Mouse (Mus musculus): ENCODE measurements at regions not wholly inside any gene's neighbourhood (a gene's known extent, or its start where the extent isn't known, plus 50 kb on each side); places are given as distances from the start of the nearest gene placed in this dataset.

GRCm38 (mm10) chr3:148336091-148336511, 654.3 kb downstream of the Adgrl2 start:
- no peak for DNase-seq (ENCODE audit: low spot score in 2 of 2)

GRCm38 (mm10) chr3:148335654-148336053, 654.7 kb downstream of the Adgrl2 start:
- DNase-seq (ENCODE audit: low spot score in 2 of 2): no peak

GRCm38 (mm10) chr3:148324911-148325621, 665.3 kb downstream of the Adgrl2 start:
- no peak for DNase-seq (ENCODE audit: low spot score in 2 of 2)

- no peak for DNase-seq (ENCODE audit: low spot score in 2 of 2)
These were observed 668.5 kb downstream of the Adgrl2 start for GRCm38 (mm10) chr3:148321894-148322293.

GRCm38 (mm10) chr3:148316198-148316597, 674.2 kb downstream of the Adgrl2 start:
- DNase-seq (ENCODE audit: low spot score in 2 of 2): no peak

- DNase-seq (ENCODE audit: low spot score in 2 of 2): no peak
These were observed 675.1 kb downstream of the Adgrl2 start for GRCm38 (mm10) chr3:148315286-148315685.

- DNase-seq (ENCODE audit: low spot score in 2 of 2): no peak
These were observed 694.8 kb downstream of the Adgrl2 start for GRCm38 (mm10) chr3:148295515-148295914.

- DNase-seq (ENCODE audit: low spot score in 2 of 2): no peak
These were observed 711.4 kb downstream of the Adgrl2 start for GRCm38 (mm10) chr3:148278978-148279377.

- no peak for DNase-seq (ENCODE audit: low spot score in 2 of 2)
These were observed 718.1 kb downstream of the Adgrl2 start for GRCm38 (mm10) chr3:148272159-148272848.

GRCm38 (mm10) chr3:148268812-148269211, 721.5 kb downstream of the Adgrl2 start:
- no peak for DNase-seq (ENCODE audit: low spot score in 2 of 2)

GRCm38 (mm10) chr3:148259211-148259610, 731.1 kb downstream of the Adgrl2 start:
- peak in 1 of 2 experiments; percentile 8 for DNase-seq (ENCODE audit: low spot score in 2 of 2)

GRCm38 (mm10) chr3:148248617-148249016, 741.7 kb downstream of the Adgrl2 start:
- DNase-seq (ENCODE audit: low spot score in 2 of 2): peak; percentile 22 to 72

- DNase-seq (ENCODE audit: low spot score in 2 of 2): no peak
These were observed 743.6 kb downstream of the Adgrl2 start for GRCm38 (mm10) chr3:148246786-148247185.

- DNase-seq (ENCODE audit: low spot score in 2 of 2): no peak
These were observed 752.3 kb downstream of the Adgrl2 start for GRCm38 (mm10) chr3:148238093-148238492.

- DNase-seq (ENCODE audit: low spot score in 2 of 2): no peak
These were observed 752.8 kb downstream of the Adgrl2 start for GRCm38 (mm10) chr3:148237555-148237954.

- DNase-seq (ENCODE audit: low spot score in 2 of 2): no peak
These were observed 756.7 kb downstream of the Adgrl2 start for GRCm38 (mm10) chr3:148233616-148234015.

GRCm38 (mm10) chr3:148229192-148229591, 761.2 kb downstream of the Adgrl2 start:
- no peak for DNase-seq (ENCODE audit: low spot score in 2 of 2)

- no peak for DNase-seq (ENCODE audit: low spot score in 2 of 2)
These were observed 762.2 kb downstream of the Adgrl2 start for GRCm38 (mm10) chr3:148228002-148228707.

- DNase-seq (ENCODE audit: low spot score in 2 of 2): no peak
These were observed 769.5 kb downstream of the Adgrl2 start for GRCm38 (mm10) chr3:148220826-148221225.

GRCm38 (mm10) chr3:148220024-148220590, 770.2 kb downstream of the Adgrl2 start:
- no peak for DNase-seq (ENCODE audit: low spot score in 2 of 2)

- DNase-seq (ENCODE audit: low spot score in 2 of 2): no peak
These were observed 788.2 kb downstream of the Adgrl2 start for GRCm38 (mm10) chr3:148202148-148202547.

GRCm38 (mm10) chr3:148186704-148187103, 803.7 kb downstream of the Adgrl2 start:
- no peak for DNase-seq (ENCODE audit: low spot score in 2 of 2)

All from cerebellum, postnatal 4 days (tissue).